In genomic region chr3:94477981-94478422, GRCm38 (mm10) we compare ENCODE assay signal across 8 mouse cellular contexts. TPM values are rescaled to one million over a fixed set of nuclear protein-coding genes. Genes with fewer than 3 reads are reported as not detected.
DNase-seq lines count a peak whose midpoint lies in the region; ATAC-seq and TF ChIP-seq lines count a peak whose summit lies in the region.

Gene Celf3, plus strand, starts transcription at chr3:94478295.

- no peaks in the 10 kb centered on the region for H3K36me3 ChIP-seq in kidney, embryonic 15.5 days
- H3K36me3 ChIP-seq in thymus, adult 2 months (ENCODE audit: control insufficient read depth, insufficient read depth, low read length) = no peaks in the 10 kb centered on the region

- peaks cover 37% of the 10 kb centered on the region for H3K27me3 ChIP-seq in kidney, embryonic 15.5 days
- H3K27me3 ChIP-seq in thymus, adult 2 months (ENCODE audit: control insufficient read depth, insufficient read depth, low read length) = peaks cover 11% of the 10 kb centered on the region; the same call in 1 of the 2 replicates

- H3K4me1 ChIP-seq in kidney, embryonic 15.5 days = peaks cover 17% of the 10 kb centered on the region
- no peaks in the 10 kb centered on the region for H3K4me1 ChIP-seq in thymus, adult 2 months (replicated peaks; ENCODE audit: control insufficient read depth, insufficient read depth, low read length)

- intact Hi-C loops in left cerebral cortex, postnatal 14 days (cut with DNase I) = no loop called here

- H3K4me2 ChIP-seq in kidney, embryonic 15.5 days = 0 out of 2 replicates have a peak within 1 kb of the TSS, but pooled peaks have one; percentile 16

- WGBS in kidney, embryonic 15.5 days = under 1% methylated on average over 14 of the region's 14 CpGs
- WGBS in thymus, adult 2 months = 7% methylated on average over 14 of the region's 14 CpGs

- H3K9ac ChIP-seq in kidney, embryonic 15.5 days = no peak within 1 kb of the TSS

- no peaks in the 10 kb centered on the region for H3K9me3 ChIP-seq in kidney, embryonic 15.5 days (replicated peaks)

- H3K4me3 ChIP-seq in kidney, embryonic 15.5 days (replicated peaks) = no peak within 1 kb of the TSS
- no peak within 1 kb of the TSS for H3K4me3 ChIP-seq in thymus, adult 2 months (ENCODE audit: control insufficient read depth, insufficient read depth, low read length)

- H3K27ac ChIP-seq in kidney, embryonic 15.5 days = no peak within 1 kb of the TSS
- H3K27ac ChIP-seq in thymus, adult 2 months (ENCODE audit: control insufficient read depth, insufficient read depth, low read length) = no peak within 1 kb of the TSS

- no peak for ATAC-seq in kidney, embryonic 15.5 days (replicated peaks; ENCODE audit: low FRiP score)

- no peak for TF ChIP-seq CTCF in thymus, adult 2 months (IDR thresholded peaks at IDR 0.05; ENCODE audit: borderline replicate concordance, control insufficient read depth, extremely low read depth, insufficient read depth, low read length, poor library complexity)

- TF ChIP-seq POLR2A in thymus, adult 2 months (IDR thresholded peaks at IDR 0.05; ENCODE audit: control insufficient read depth, extremely low read depth, insufficient read depth, low read length, poor library complexity) = no peak

- DNase-seq in kidney, adult 9 months = no peak
- peak; percentile 88 to 89 for DNase-seq in cerebellum, postnatal 14 days
- peak; percentile 73 to 74 for DNase-seq in frontal cortex, postnatal 36 days (ENCODE audit: low spot score in 2 of 2)
- DNase-seq in left cerebral cortex, postnatal 14 days (ENCODE audit: low spot score in 2 of 2) = peak; percentile 80 to 91
- peak; percentile 69 for DNase-seq in neural tube, embryonic 10.5 days (ENCODE audit: extremely low spot score, low spot score)
- DNase-seq in thymus, adult 2 months = no peak
- no peak for DNase-seq in testis, postnatal 14 days (ENCODE audit: low spot score)

RNA-seq across cellular contexts. Expression of gene Celf3, which starts in this region (rescaled TPM):
- 2.5 and 5.5 TPM in 2 replicates for polyA plus RNA-seq in kidney, embryonic 15.5 days (2015; fragmentation: Nextera tagmentation; extraction: Ambion mirVana)
- 100 to 1,000 TPM; 207 to 232 TPM for total RNA-seq in left cerebral cortex, postnatal 14 days (2021)
- 3.0 and 3.3 TPM in 2 replicates for polyA plus RNA-seq in thymus, adult 2 months (2012; rRNA removed)

Comparison
In these comparisons a context has a peak if more than half of its experiments do, and no peak if none do; other contexts are left out.
1. DNase-seq: peak in cerebellum, postnatal 14 days (2 of 2), frontal cortex, postnatal 36 days (2 of 2), left cerebral cortex, postnatal 14 days (2 of 2) and neural tube, embryonic 10.5 days (single experiment); none in kidney, adult 9 months (single experiment), thymus, adult 2 months (single experiment) and testis, postnatal 14 days (single experiment).